Mouse (Mus musculus) testis, postnatal 14 days (tissue): Measurements from ENCODE around the gene Selenov.
A peak's percentile ranks its signal among the peaks of the same experiment; 100 is the strongest.
"Not testable (repeated sequence)": the region's sequence is repeated elsewhere in the genome, so short reads cannot be mapped to it uniquely, and the experiment has no call there.

ENCODE experiments used
- DNase-seq: peaks from one replicate; pipeline ENCODE4 v3.0.0; 2021; ENCODE audit warnings: low spot score

The Selenov gene

DNA sequence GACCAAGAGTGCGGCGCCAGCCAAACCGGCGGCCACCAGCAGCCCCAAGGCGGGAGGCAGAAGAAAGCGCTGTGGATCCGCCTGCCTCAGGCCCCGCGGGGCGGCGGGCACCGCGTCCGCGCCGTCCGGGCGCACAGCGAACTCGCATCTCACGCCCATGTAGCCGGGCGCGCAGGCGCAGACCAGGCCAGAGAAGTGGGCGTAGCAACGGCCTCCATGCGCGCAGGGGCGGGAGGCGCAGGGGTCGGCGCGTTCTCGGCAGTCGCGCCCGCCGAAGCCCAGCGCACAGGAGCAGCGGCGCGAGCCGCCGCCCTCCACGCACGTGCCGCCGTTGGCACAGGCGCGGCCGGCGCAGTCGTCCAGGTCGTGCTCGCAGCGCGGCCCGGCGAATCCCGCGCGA is 3.5 kb upstream of the Selenov start:
- DNase-seq = peak; percentile 88

DNA sequence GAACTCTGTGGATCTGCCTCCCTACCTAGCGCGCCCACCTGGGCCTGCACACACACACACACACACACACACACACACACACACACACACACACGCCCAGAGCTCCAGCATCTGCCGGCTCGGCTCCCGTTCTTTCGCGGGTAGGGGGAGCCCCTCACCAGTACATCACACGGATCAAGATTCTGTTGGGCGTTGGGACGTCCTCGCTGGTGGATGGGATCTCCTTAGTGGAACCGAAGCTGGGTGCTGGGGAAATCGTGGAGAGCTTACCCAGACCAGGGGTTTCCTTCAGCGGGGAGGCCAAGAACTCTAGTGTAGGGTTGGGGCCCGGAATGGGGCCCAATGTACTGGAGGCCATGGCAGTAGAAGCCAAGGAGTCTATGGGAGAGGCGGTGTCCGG is 821 bp downstream of the Selenov start:
- DNase-seq = no peak

DNA sequence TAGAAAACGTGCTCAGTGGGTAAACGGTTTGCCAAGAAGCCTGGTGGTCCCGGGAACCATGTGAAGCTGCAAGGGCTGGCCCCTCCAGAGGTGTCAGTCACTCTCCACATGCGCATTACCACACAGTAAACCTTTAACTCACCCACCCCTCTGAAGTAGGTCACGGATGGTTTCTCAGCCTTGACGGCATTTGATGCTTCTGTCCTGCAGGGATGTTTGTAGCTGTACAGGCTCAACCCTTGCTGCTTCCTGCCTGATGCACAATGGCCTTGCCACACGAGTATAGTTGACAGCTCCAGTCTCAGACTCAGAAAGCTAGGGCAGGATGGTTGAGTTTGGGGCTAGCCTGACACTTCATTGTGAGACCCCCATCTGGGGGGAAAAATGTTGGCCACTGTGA is 10.4 kb downstream of the Selenov start:
- DNase-seq = no peak

DNA sequence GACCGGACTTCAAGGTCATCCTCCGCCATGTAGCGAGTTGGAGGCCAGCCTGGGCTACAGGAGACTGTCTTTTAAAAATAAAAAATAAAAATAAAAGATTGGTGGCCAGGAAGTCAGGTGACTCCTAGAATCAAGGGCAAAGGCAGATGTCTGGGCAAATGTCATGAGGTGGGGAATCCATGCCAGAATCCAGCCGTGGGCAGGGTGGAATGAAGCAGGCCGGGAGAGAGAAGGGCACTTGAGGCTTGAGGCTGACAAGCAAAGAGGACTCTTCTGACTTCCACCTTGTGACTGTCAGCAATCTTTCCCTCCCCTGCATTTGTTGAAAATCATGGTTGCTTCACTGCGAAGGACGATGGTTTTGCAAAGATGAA is 12.7 kb downstream of the Selenov start:
- no peak for DNase-seq

DNA sequence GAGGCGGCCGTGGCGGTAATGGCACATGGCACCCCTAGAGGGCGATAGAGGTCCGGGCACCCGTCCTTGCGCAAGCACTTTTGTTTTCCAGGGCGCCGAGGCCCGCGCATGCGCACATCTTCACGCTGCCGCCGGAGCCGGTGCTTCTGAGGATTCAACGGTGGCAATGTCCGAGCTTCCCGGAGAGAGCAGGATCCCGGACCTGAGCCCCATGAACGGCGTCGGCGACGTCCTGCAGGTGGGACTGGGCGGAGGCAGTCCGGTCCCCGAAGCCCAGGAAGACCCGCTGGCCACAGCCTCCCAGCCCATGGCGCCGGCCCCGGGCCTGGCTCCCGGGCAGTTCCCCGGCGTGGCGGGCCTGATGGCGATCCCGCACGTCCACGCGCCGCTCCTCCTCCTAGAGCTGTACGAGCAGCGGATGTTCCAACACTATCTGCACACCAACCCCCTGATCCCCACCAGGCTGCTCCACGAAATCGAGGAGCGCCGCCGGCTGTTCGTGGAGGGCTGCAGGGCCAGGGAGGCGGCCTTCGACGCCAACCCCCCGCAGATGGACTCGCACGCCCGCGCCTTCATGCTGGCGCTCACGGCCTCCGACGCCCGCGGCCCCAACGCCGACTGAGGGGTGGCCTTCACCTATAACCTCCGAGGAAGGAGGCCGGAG is 13.2 kb downstream of the Selenov start, which contains the start of gene Eid2b:
Eid2b (plus strand) TSS at position 125 of the 664 bp plus-strand sequence.
- DNase-seq = peak; percentile 95

DNA sequence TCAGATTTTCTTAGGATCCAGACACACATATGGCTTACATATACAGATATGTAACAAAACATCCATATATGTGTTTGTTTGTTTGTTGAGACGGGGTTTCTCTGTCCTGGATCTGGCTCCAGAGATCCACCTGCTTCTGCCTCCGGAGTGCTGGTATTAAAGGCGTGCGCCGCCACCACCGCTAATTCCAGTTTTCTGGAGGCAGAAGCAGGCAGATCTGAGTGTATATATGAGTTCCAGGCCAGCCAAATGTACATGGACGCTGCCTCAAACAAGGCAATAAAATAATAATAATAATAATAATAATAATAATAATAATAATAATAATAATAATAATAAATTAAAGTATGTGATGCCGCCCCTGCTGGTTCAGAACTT is 13.8 kb downstream of the Selenov start:
- no peak for DNase-seq

GRCm38 (mm10) chr7:28271761-28272160 is 19.2 kb downstream of the Selenov start:
- DNase-seq = no peak

DNA sequence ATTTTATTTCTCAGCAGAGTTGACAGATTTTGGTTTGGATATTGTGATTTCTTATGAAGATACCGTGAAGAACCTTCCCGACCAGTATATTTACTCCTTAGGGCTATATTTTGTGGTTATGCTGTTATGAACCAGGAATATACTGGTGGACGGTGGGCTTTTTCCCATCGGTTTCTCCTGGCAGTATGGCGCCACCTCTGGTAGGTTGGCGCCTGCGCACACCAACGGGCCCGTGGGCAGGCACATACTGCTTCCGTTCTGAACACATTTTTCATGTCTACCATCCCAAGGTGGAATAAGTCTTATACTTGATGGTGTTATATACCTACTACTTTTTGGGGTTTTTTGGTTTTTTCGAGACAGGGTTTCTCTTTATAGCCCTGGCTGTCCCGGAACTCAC is 21.6 kb downstream of the Selenov start:
- no peak for DNase-seq

- no peak for DNase-seq
Observed at GRCm38 (mm10) chr7:28268576-28268975, 22.4 kb downstream of the Selenov start.

- DNase-seq = peak; percentile 77
Observed at GRCm38 (mm10) chr7:28268042-28268531, 22.9 kb downstream of the Selenov start.

- DNase-seq = peak; percentile 91
Observed at GRCm38 (mm10) chr7:28267129-28268041, 23.6 kb downstream of the Selenov start, which contains the start of gene Eid2. Gene Eid2 (plus strand): TSS chr7:28267881.

GRCm38 (mm10) chr7:28265391-28265790 is 25.6 kb downstream of the Selenov start:
- DNase-seq = no peak

DNA sequence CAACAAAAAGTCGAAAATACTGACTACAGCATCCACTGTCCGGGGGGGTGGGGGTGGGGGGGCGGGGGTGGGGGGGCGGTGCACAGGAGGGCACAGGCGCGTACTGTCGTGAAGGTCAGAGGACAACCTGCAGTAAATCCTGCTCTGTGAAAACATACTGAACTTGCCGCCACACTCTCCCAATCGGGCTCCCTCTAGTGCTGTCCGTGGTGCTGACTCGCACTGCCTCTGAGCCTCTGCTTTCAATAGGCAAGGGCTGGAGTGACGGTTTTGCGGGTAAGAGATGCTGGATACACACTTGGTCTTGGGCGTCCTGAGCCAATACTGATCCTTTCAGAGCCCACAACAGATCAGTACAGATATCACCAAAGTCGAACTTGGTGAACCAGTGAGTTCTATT is 27.2 kb downstream of the Selenov start:
- DNase-seq = peak; percentile 67

- DNase-seq = no peak
Observed at GRCm38 (mm10) chr7:28262861-28263260, 28.1 kb downstream of the Selenov start.

DNA sequence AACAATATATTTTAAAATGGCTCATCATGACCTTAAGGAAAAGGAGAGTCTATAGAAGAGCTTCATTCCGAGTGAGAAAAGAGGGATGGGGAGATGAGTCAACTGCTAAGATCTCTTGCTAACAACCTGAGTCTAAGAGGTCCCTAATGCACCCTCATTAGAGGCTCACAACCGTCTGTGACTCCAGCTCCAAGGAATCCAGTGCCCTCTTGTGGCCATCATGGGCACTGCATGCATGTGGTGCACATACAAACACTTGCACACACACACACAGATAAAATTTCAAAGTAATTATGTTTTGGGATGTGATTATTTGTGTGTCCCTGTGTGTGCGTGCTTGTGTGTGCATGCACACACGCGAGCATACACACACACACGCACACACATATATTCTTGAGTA is 35.5 kb downstream of the Selenov start:
- DNase-seq = no peak

DNA sequence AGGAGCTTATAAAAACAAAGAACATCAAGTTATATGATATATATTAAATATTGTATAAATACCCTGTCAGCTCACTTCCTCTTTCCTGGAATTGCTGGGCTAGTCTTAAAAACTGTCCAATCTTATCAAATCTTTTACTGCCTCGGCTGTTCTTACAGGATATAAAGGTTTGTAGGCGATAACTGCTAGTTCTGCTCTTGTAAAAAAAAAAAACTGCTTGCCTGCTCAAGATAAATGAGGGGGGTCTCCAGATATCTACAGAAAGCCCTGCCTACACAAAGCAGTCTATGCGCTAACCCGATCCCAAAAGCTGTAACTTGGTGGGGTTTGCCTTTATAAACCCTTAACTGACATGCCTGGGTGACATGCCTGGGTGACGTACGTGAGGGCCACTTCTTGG is 36.4 kb downstream of the Selenov start:
- no peak for DNase-seq

DNA sequence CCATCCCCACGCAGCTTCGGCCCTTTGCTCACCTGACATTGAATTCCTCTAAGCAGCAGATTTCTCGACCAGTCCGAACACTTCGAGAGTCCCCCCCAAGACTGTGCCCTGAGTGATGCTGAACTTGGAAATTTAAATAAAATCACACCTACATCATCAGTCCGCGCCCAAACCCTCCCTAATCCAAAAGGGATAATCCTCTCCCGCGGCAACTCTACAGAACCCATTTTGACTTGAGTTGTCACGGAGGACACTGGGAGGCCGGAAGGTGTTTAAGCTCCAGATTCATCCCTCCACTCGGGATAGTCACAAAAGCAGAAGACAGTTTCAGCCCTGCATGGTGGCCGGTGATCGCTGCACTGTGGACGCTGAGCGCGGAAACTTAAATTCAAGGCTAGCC is 39.0 kb downstream of the Selenov start:
- no peak for DNase-seq

DNA sequence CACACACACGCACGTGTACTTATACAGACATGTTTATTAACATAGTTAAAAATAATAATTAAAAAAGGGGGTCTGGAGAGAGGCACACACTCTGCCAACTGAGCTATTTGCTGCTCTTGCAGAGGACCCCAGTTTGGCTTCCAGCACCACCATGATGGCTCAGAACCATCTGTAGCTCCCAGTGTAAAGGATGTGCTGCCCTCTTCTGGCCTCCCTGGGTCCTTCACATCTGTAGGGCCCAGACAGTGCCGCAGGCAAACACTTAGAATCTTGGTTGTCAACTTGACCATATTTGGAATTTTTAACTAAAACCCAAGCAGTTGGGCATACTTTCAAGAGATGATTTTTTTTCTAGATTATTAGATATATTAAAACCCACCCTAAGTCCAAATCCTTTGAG is 42.0 kb downstream of the Selenov start:
- DNase-seq = no peak

DNA sequence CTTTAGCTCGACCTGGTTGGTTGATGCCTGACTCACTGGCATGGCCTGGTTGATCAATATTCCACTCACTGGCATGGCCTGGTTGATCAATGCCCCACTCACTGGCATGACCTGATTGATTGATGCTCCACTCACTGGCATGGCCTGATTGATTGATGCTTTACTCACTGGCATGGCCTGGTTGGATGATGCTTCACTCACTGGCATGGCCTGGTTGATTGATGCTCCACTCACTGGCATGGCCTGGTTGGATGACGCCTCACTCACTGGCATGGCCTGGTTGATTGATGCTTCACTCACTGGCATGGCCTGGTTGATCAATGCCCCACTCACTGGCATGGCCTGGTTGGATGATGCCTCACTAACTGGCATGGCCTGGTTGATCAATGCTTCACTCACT is 47.0 kb downstream of the Selenov start:
- not testable (repeated sequence) for DNase-seq
